Mouse (Mus musculus): Measurements from ENCODE around the gene Agpat3.
"Not testable (repeated sequence)": the region's sequence is repeated elsewhere in the genome, so short reads cannot be mapped to it uniquely, and the experiment has no call there.

The Agpat3 gene

DNA sequence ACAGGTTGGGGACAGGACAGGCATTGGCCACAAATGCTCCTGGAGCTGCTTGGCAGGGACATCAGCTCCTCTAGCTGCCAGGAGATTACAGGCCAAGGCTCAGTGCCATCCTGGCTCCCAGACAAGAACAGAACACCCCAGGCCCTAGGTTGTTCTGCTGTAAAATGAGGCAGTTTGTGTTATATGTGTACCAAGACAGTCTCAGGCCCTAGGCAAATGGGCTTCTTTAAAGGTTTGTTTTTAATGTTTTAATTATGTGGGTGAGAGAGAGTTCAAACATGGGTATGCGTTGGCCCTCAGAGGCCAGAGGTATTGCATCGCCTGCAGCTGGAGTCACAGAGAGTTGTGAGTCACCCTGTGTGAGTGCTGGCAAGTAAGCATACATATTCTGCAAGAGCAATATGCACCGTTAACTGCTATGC, 8.0 kb upstream of the Agpat3 start:
- DNase-seq (ENCODE audit: low spot score), result no peak

DNA sequence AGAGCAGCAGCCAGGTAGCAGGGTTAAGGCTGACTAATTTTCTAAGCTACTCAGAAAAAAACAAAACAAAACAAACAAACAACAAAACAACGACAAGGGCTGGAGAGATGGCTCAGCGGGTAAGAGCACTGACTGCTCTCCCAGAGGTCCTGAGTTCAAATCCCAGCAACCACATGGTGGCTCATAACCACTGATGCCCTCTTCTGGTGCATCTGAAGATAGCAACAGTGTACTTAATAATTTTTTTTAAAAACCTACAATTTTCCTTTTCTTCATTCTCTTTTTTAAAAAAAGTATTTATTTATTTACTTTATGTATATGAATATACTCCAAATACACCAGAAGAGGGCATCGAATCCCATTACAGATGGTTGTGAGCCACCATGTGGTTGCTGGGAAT, 6.7 kb upstream of the Agpat3 start:
- DNase-seq (ENCODE audit: low spot score), result not testable (repeated sequence)

DNA sequence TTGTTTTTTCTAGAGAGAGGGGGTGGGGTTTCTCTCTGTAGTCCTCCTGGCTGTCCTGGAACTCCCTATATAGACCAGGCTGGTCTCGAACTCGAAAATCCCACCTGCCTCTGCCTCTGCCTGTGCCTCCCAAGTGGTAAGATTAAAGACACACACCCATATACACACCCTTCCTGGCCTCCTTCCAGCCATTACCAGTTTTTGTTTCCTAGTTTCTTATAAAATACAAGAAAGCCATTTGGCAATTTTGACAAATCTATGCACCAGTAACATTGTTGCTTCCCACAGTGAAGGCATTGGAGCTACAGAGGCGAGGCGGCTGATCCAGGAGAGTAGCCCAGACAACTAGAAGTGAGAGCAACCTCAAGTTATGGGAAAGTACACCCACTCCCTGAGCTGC, 6.0 kb upstream of the Agpat3 start:
- peak; percentile 73 for DNase-seq (ENCODE audit: low spot score)

DNA sequence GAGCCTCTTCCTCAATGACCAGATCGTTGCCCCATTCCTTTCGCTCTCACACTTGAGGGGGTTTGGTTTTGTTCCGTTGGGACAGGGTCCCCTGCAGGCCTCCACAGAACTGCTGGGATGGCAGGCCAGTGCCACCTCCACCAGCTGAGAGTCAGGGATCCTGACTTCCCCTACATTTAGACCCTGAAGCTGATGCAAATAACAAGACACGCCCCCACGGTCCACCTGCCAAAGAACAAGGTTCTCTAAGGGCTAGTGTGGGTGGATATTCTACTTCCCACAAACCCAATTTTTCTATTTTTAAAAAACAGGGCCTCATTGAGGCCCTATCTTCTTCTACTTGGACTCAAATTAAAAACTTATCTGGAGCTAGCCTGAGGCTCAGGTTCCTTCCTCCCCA, 5.5 kb upstream of the Agpat3 start:
- no peak for DNase-seq (ENCODE audit: low spot score)

DNA sequence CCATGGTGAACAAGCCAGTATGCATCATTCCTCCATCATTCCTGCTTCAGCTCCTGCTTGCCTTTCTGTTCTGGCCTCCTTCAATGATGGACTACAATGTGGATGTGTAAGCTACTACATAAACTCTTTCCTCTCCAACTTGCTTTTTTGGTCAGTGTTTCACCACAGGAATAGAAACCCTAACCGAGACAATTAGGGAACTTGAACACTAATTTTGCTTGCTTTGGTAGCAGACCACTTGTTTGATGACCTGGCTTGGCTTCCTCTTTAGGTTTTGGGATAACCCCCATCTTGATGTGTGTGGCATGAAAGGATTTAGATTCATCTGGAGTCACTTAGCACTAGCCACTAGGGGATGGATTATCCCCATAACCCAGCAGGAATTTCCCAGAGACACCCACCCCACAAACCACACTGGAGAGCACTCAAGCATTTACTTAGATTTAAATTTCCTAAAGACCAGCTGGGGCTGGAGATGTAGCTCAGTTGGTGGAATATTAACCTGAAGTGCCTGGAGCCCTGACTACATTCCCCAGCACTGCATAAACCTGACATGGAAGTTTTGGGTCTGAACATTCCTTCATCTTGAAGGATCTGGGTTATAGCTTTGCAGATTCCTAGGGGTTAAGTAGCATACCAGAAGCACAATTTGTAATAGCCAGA, 3.8 kb upstream of the Agpat3 start:
- DNase-seq (ENCODE audit: low spot score), result no peak

DNA sequence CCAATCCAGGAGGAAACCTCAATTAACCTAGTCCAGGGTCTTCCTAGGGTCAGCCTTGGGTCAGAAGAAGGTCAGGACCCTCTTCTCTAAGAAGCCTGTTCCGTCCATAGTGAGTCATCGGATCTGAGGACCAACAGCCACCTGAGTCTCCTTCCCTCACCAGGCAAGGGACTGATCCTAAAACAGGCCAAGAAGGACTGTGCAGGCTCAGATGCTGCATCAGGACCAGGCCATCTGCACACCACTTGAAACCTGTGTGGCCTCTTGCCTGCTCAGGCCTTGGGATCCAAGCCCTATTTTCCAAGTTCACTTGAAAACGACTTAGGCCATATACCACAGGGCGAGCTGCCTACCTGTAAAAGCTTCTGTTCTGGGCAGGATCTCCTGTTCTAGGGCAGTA, 907 bp upstream of the Agpat3 start:
- no peak for DNase-seq (ENCODE audit: low spot score)

DNA sequence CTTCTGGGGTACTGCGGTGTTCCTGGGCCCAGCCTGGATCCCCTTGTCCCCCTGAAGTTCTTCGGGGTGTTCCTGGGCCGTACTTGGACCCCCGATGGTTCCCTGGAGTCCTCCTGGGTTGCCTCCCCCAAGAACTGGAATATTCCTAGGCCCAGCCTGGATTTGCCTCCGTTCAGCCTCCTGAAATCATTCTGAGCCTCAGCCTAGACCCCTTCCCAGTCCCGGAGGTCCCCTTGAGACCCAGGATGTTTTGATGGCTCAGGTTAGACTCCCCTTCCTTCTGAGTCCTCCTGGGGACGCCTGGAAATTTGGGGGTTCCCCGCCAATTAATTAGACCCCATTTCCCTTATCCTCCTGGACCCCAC, 359 bp upstream of the Agpat3 start:
- no peak for DNase-seq (ENCODE audit: low spot score)

DNA sequence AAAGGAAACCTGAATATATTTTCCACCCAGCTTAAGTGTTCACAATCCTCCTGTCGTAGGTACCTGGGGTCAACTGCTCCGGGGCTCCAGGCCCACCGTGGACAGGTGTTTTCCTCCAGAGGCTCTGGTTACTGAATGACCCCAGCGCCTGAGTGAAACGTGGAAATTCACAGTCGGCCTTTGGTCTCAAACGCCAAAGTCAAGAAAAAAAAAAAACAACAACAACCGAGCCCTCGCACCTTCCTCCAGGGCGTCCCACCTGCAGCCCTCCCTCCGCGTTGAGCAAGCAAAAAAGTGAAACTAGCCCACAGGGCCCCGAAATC, 764 bp downstream of the Agpat3 start:
- no peak for DNase-seq (ENCODE audit: low spot score)

DNA sequence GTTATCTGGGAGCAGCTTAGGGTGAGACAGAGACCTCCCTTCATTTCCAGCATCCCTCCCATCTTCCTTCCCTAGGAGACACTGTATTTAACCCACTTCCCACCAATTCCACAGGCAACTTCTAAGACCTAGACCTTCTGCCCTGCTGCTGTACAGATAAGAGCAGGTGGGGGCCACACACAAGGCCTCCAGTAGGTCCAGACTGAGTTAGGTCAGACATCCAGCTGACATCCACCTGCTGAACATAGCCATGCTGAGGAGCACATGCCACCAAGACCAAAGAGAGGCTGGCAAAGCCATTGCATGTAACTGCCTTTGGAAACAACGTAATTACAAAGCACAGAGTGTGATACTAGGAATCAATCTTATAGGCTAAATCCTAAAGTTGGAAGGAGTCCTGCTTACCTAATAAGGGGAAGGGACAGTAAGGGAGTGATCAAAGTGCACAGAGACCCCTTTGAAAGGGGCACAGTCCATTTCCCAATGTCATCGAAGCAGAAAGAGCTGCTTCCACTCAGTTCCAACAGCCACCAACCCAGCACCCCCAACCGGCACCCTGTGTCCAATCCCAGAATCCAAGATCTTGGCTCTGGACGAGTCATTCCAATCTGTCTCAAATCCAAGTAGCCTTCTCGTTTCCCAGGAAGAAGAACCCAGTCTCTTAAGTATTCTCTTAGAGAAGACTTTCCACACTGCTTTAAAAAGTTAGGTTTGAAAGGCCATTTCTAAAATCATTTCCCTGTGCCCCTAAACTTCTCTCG, 1.3 kb downstream of the Agpat3 start:
- no peak for DNase-seq (ENCODE audit: low spot score)

DNA sequence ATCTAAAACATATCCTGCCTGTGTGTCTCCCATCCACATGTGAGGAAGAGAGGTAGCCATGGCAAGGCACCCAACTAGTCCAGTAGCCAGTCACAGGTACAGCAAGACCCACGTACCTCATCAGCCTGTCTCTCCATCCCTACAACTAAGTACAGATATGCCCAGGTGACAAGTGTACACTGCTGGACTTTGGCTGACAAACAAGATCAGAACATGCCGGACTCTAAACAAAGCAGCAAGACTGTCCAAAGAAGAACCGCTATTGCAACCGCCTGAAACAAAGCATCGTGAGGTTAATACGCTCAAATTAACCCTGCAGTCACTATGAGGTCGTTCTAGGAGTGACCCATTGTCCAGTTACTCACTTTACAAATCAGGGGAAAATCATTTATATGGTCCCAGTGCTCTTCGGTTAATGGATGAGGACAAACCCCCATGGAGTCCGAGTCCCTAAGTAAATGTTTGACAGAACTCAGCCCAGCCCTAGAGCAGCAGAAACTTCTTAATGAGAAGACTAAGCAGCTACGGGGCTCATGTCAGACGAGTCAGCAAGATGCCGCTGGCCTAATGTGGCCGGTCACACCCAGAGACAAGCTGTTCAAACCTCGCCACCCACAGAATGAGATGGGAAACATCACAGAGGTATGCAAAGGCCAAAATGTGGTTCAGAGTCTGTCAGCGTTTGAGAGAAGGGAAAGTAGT, 2.7 kb downstream of the Agpat3 start:
- no peak for DNase-seq (ENCODE audit: low spot score)

DNA sequence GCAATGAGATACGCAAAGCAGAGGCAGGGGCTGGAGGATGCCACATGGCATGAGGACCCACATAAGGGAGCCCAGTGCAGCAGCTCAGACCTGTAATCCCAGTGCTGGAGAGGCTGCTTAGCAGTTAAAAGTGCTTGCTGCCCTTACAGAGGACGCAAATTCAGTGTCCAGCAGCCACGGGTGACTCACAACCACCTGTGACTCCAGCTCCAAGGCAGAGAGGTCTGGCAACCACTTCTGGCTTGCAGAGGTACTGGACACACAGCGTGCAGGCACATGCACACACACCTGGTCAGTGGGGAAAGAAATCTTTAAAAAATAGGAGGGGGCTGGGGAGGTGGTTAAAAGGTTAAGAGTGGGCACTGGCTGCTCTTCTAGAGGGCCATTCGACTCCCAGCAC, 4.1 kb downstream of the Agpat3 start:
- no peak for DNase-seq (ENCODE audit: low spot score)

DNA sequence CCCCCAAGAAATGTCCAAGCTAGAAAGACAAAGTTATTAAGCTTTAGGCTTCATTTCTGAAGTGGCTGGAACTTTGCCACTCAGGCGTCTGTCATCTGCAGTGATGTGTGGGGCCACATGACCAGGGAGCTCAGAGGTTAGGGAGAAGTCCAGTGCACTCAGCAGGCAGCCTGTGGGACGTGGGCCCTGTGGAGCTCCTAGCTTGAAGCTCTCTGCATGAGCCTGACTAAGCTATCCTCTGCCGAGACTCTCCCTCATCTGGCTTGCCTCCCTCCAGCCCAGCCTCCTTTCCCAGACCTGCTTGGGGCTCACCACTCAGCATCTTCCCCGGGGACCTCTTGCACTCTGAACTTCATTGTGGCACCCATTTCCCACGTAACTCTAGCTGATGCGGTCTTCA, 4.8 kb downstream of the Agpat3 start:
- DNase-seq (ENCODE audit: low spot score), result no peak

DNA sequence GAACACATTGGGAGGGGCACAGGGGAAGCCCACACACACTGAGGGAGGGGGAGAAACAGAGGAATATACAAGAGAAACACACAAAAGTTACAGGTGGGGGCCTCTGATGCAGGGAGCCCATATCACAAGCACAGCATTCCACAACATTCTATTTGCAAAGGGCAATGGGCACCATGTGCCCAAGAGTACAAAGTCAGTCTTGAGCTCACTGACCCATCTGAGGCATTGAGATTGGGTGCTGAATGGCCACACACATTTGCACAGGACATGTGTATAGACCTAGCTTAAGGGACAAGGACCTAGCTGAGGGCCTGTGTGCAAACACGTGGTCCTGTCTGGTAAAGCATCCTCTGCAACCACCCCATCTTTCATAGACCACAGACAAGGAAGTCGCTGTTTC, 6.8 kb downstream of the Agpat3 start:
- DNase-seq (ENCODE audit: low spot score), result no peak

DNA sequence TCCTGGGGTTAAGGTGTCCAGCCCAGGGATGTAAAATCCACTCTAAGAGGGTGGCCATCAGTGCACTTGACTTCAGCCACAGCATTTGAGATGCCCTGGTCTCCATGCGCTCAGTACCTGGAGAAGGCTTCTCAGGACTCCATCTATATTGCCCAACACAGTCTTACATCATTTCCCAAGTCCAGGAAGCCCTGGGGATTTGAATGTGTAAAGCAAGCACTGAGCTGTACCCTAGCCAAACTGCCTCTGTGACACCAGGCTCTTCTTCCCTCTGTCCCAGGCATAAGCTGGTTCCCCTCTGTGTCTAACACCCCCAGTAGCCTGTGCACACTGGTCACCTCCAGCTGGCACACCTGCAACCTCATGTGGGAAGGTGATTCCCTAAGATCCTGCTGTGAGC, 10.2 kb downstream of the Agpat3 start:
- DNase-seq (ENCODE audit: low spot score), result no peak

DNA sequence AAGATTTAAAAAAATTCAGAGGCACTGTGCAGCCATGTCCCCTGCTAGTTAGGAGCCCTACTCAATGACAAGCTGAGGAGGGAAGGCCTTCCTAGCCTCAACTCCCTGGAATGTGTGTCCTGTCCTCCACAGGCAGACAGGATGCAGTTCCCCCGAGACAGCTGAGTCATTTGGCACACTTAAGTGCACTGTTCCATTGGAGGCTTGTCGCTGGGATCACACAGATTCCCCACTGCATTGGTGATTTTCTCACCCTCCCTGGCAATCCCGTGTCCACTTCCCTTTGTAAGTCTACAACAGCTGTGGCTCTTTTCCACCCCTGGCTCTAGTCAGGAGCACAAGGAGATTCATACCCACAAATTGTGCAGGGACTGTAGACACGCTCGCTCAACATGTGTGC, 14.1 kb downstream of the Agpat3 start:
- DNase-seq (ENCODE audit: low spot score), result no peak

DNA sequence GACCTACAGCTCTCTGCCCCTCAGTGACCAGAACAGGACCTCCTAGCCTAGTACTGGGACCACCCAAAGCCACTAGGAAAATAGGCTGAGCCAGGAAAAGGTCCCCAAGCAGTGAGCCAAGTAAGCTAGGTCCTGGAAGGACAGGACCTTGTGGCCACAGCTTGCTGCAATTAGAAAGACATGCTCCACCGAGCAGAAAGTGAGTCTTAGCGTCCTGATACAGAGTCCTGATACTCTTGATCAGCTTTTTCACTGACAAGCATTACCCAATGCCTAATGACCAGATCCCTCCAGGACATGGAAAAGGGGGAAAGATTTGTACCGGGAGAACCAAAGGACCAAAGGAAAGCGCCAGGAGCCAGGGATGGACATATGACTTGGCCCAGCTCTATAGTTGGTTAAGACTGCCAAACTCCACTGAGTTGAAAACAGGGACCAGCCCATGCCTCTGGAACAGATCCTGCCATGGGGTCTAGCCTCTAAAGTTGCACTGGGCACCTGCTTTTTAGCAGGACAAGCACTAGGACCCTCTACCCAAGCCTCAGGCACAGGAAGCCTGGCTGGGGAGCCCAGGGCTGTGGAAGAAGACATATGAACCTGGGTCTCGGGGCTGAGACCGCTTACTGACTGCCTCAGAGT, 17.2 kb downstream of the Agpat3 start:
- DNase-seq (ENCODE audit: low spot score), result no peak

DNA sequence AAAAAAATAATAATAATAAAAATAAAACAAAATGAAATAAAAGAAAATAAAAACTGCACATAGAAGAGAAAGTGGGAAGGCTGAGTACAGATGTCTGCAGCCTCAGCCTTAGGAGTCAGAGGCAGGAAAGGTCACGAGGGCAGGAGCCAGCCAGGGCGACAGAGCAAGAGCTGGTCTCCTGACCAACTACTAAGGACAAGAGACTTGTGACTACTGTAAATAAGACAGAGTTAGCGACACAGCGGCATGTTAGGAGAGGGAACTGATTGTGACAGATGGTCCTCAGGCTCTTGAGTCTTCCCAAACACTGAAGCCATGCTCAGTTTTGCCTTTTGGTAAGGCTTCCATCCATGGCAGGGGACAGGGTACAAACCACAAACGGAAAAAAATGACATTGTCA, 20.7 kb downstream of the Agpat3 start:
- no peak for DNase-seq (ENCODE audit: low spot score)

DNA sequence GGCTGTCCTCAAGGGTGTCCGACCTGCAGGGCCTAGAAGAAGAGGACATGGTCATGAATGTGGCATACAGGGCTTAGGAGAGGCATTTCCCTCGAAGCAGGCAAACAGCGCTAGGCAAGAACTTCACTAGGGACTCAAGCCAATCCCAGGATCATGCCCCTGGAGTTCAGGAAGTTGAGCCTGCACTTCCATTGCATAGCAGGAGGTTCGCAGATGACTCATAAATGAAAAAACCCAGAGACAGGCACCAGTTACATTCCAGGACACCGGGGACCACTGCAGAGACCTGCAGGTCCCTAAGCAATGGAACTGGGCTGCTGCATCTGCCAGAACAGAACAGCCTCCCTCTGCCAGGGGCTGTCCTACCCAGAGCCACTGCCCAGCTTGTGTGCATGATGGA, 23.0 kb downstream of the Agpat3 start:
- no peak for DNase-seq (ENCODE audit: low spot score)

DNA sequence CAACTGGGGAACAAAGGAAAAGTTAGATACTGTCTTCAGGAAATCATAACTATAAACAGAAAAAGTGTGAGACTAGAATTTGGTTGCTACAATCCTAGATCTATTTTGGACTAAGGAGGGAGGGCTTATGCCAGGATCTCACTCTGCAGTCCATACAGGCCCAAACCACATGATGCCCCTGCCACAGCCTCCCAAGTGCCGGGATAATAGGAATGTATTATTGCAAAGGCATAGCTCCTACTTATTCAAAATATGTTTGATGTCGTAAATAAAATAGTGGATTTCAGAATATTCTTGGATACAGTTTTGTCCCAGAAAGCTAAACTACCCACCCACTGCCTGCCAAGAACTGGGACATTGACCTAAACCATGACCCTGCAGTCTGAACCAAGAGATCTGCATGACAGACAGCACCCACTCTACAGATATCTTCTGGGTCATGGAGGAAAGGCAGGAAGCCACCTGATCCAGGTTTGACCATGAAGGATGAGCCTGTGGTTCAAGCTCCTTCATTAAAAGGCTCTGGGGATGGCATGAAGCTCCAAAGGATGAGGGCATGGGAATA, 24.2 kb downstream of the Agpat3 start:
- no peak for DNase-seq (ENCODE audit: low spot score)

DNA sequence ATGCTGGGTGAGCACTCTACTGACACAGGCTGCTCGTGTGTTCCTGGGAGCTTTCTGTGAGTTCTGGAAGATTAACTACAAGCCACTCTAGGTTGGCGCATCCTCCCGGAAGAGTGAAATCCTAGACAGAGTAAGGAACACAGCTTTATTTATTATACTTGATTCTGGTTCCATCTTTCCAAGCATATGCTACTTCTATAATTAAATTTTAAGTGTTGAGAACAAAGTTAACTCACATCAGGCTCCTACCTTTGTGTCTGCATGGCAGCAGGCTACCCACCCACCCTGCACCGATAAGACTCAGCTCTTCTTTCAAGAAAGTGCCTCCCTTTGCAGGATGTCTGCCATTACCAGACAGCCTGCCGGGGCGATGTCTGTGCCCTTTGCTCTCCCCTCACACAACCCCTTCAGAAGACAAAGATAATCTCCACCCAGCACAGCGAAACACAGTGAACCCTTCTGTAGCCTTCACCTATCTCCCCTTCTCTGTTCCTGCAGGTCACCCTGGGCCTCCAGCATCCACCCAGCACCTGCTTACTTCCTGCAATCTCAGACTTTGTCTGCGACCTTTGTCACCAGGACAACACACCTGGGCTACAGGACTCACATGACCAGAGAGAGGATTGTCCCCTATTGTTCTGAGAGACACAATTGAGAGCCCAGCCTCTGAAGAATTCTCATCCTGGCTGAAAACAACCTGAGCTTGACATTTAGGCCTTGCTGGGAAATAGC, 26.2 kb downstream of the Agpat3 start:
- DNase-seq (ENCODE audit: low spot score), result no peak

DNA sequence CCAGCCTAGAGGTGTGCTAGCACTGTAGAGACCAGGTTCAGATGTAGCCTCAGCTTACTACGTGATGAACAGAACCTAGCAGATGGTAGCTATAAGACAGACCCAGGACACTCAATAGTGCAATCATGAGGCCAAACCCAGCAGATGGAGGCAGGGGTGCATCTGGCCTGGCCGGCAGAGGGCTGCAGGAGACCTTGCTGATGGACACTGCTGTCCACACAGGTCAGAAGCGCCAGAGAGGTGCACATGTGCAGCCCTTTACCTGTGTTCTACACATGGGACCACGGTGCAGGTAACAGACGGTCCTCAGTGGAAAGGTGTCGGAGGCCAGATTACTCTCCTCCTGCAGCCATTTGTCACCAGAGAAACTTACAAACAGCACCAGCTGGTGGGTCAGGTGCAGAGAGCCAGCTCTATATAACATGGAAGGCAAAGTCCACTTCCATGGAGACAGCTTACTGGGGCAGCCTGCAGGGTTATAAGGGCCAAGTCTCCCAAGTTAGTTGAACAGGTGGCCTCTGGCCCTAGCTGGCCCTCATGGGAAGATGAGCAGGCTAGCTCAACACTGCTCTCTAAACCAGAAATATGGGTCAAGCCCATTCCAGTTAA, 27.6 kb downstream of the Agpat3 start:
- DNase-seq (ENCODE audit: low spot score), result no peak
